Mouse (Mus musculus) liver, embryonic 12.5 days (tissue): Measurements from ENCODE around the gene Npr3. TPM values are rescaled to one million over a fixed set of nuclear protein-coding genes. Genes with fewer than 3 reads are reported as not detected.
"Not testable (repeated sequence)": the region's sequence is repeated elsewhere in the genome, so short reads cannot be mapped to it uniquely, and the experiment has no call there.

Source experiments
- ATAC-seq: fragments of 200-750 bp; cut with Nextera tagmentation; 2 replicates; pipeline ENCODE4 v1.8.0; 2017; ENCODE audit warnings: moderate number of reproducible peaks, mild to moderate bottlenecking, moderate library complexity
- H3K27ac ChIP-seq: fragments of 300-500 bp; sonication (generic); 2 replicates; pipeline ENCODE4 v1.5.1; 2016; ENCODE audit warnings: mild to moderate bottlenecking
- H3K27me3 ChIP-seq: fragments of 300-500 bp; sonication (generic); replicated peaks from 2 replicates; pipeline ENCODE4 v1.6.1; 2016; ENCODE audit warnings: mild to moderate bottlenecking, moderate library complexity
- H3K36me3 ChIP-seq: fragments of 300-500 bp; sonication (generic); 2 replicates; pipeline ENCODE4 v1.6.1; 2016; ENCODE audit warnings: mild to moderate bottlenecking, moderate library complexity
- H3K4me1 ChIP-seq: fragments of 300-500 bp; sonication (generic); 2 replicates; pipeline ENCODE4 v1.6.1; 2016
- H3K4me2 ChIP-seq: fragments of 300-500 bp; sonication (generic); 2 replicates; pipeline ENCODE4 v1.6.1; 2016; ENCODE audit warnings: mild to moderate bottlenecking, moderate library complexity
- H3K4me3 ChIP-seq: fragments of 300-500 bp; sonication (generic); 2 replicates; pipeline ENCODE4 v1.5.1; 2016; ENCODE audit warnings: mild to moderate bottlenecking, moderate library complexity
- H3K9ac ChIP-seq: fragments of 300-500 bp; sonication (generic); 2 replicates; pipeline ENCODE4 v1.6.1; 2016; ENCODE audit warnings: mild to moderate bottlenecking, moderate library complexity
- H3K9me3 ChIP-seq: fragments of 300-500 bp; sonication (generic); replicated peaks from 2 replicates; pipeline ENCODE4 v1.6.1; 2016; ENCODE audit warnings: mild to moderate bottlenecking, moderate library complexity
- WGBS: fragments of 180-500 bp; shearing (Covaris S2); methylation state at CpG from one replicate; pipeline ENCODE4 v1.1.7; 2016; ENCODE audit not compliant: insufficient replicate concordance; 5-methylcytosine and 5-hydroxymethylcytosine counted together
- polyA plus RNA-seq: library from polyadenylated mRNA; unstranded; fragments of >200 nt; fragmentation: Nextera tagmentation; extraction: Ambion mirVana; gene quantifications from 2 replicates; pipeline ENCODE4 v1.2.1, GENCODE M21; 2016

Gene Npr3
- polyA plus RNA-seq, 1 experiment from 2014 or later, result 4.4 TPM

GRCm38 (mm10) chr15:11835913-11836312 lies 71.2 kb downstream of the Npr3 start:
- no peaks in the 10 kb centered on the region for H3K27me3 ChIP-seq

DNA sequence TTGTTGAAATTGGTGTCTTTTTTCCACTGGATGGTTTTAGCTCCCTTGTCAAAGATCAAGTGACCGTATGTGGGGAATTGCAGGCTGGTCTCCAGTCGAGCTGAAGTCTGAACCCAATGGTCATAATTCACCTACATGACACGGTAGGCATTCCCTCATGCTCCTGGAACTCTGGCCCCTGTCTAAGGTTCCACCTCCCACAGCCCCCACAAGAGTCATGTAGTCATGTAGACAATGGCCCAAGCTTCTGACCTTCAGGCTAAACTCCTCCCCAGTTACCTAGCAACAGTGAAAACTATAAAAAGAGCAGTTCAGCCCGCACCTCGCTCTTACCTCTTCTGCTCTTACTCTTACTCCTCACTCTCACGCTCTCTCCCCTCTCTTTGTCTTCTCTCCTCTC lies 84.7 kb downstream of the Npr3 start:
- H3K4me2 ChIP-seq, H3K27ac ChIP-seq, H3K9me3 ChIP-seq, H3K4me1 ChIP-seq, H3K27me3 ChIP-seq, ATAC-seq, H3K36me3 ChIP-seq, H3K4me3 ChIP-seq, H3K9ac ChIP-seq: not testable (repeated sequence)
- 62% methylated on average over 6 of the region's 6 CpGs for WGBS

More at GRCm38 (mm10) chr15:11835913-11836312, 71.2 kb downstream of the Npr3 start:
- WGBS, result 43% methylated on average over 1 of the region's 1 CpGs
- H3K4me1 ChIP-seq, result no peaks in the 10 kb centered on the region
- H3K9ac ChIP-seq, result no peak overlapping the region
- ATAC-seq, result no peak
- H3K4me2 ChIP-seq, result no peak overlapping the region
- no peak overlapping the region for H3K4me3 ChIP-seq
- H3K9me3 ChIP-seq, result no peaks in the 10 kb centered on the region
- H3K27ac ChIP-seq, result no peak overlapping the region
- H3K36me3 ChIP-seq, result no peaks in the 10 kb centered on the region

DNA sequence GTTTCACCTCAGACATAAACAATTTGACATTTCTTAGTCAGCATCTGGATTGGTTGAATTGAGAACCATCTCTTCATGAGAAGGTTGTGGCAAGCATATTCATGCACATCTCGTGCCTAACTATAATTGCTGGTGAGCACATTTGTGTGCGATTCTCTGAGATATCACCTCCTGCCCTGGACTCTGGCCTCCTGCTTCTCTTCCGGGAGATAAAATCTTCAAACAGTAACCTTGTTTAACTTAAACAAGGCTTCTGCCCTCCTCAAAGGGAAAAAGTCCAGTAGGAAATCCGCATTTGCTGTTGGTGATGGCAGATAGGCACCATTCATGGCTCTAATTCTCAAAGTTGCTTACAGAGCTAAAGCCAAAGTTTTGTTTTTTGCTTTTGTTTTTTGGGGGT lies 91.5 kb downstream of the Npr3 start:
- Histone ChIP-seq H3K4me3 (no peak overlapping the region), H3K4me2 (no peak overlapping the region), H3K27ac (no peak overlapping the region), H3K9ac (no peak overlapping the region), H3K9me3 (no peaks in the 10 kb centered on the region), H3K4me1 (no peaks in the 10 kb centered on the region), H3K27me3 (no peaks in the 10 kb centered on the region), H3K36me3 (no peaks in the 10 kb centered on the region)
- WGBS, result 44% methylated on average over 4 of the region's 4 CpGs
- ATAC-seq, result peak; percentile 44; the same call in 1 of the 2 replicates

- no peak overlapping the region for H3K9ac ChIP-seq
- WGBS, result 38% methylated on average over 4 of the region's 4 CpGs
- ATAC-seq, result no peak
- H3K36me3 ChIP-seq, result no peaks in the 10 kb centered on the region
- no peaks in the 10 kb centered on the region for H3K9me3 ChIP-seq
- H3K27me3 ChIP-seq, result no peaks in the 10 kb centered on the region
- H3K27ac ChIP-seq, result no peak overlapping the region
- H3K4me1 ChIP-seq, result no peaks in the 10 kb centered on the region
- no peak overlapping the region for H3K4me3 ChIP-seq
- no peak overlapping the region for H3K4me2 ChIP-seq
Measured at GRCm38 (mm10) chr15:11803576-11803975, 103.5 kb downstream of the Npr3 start.

GRCm38 (mm10) chr15:11801863-11802722 lies 105.0 kb downstream of the Npr3 start:
- Histone ChIP-seq H3K4me2 (no peak overlapping the region), H3K36me3 (no peaks in the 10 kb centered on the region), H3K9ac (no peak overlapping the region), H3K9me3 (no peaks in the 10 kb centered on the region), H3K27ac (no peak overlapping the region), H3K4me3 (no peak overlapping the region), H3K27me3 (no peaks in the 10 kb centered on the region), H3K4me1 (no peaks in the 10 kb centered on the region)
- no peak for ATAC-seq
- WGBS, result 30% methylated on average over 13 of the region's 13 CpGs

GRCm38 (mm10) chr15:11794632-11795031 lies 112.5 kb downstream of the Npr3 start:
- no peaks in the 10 kb centered on the region for H3K27me3 ChIP-seq
- no peak overlapping the region for H3K4me3 ChIP-seq
- H3K9ac ChIP-seq, result no peak overlapping the region
- H3K36me3 ChIP-seq, result no peaks in the 10 kb centered on the region
- no peaks in the 10 kb centered on the region for H3K4me1 ChIP-seq
- no peak overlapping the region for H3K4me2 ChIP-seq
- no peak overlapping the region for H3K27ac ChIP-seq
- WGBS, result 38% methylated on average over 2 of the region's 2 CpGs
- ATAC-seq, result no peak
- H3K9me3 ChIP-seq, result no peaks in the 10 kb centered on the region

Other genes with a start within 250 kb of the Npr3 start
- 464 TPM in 2 replicates for gene Sub1, start 89.7 kb upstream of the Npr3 start, polyA plus RNA-seq
- gene Zfr, start 210.5 kb upstream of the Npr3 start, polyA plus RNA-seq, result 55.4 and 56.3 TPM in 2 replicates